Mouse (Mus musculus): ENCODE results near the gene Ak3.

The Ak3 gene

GRCm38 (mm10) chr19:29047334-29048170 lies at the start of gene Ak3:
TSS of gene Ak3 (minus strand) at chr19:29047961.
- peak; percentile 88 to 94 for DNase-seq (ENCODE audit: inconsistent age in 2 of 2, low spot score in 1 of 2)

- no peak for DNase-seq (ENCODE audit: inconsistent age in 2 of 2, low spot score in 1 of 2)
Measured at GRCm38 (mm10) chr19:29092194-29092593, 44.4 kb upstream of the Ak3 start.

GRCm38 (mm10) chr19:29088628-29089027 lies 40.9 kb upstream of the Ak3 start:
- DNase-seq (ENCODE audit: inconsistent age in 2 of 2, low spot score in 1 of 2) = no peak

- no peak for DNase-seq (ENCODE audit: inconsistent age in 2 of 2, low spot score in 1 of 2)
Measured at GRCm38 (mm10) chr19:29074802-29075201, 27.0 kb upstream of the Ak3 start.

GRCm38 (mm10) chr19:29069195-29069594 lies 21.4 kb upstream of the Ak3 start:
- DNase-seq (ENCODE audit: inconsistent age in 2 of 2, low spot score in 1 of 2) = no peak

GRCm38 (mm10) chr19:29066981-29067471 lies 19.3 kb upstream of the Ak3 start:
- peak; percentile 83 to 94 for DNase-seq (ENCODE audit: inconsistent age in 2 of 2, low spot score in 1 of 2)

- peak; percentile 48 to 86 for DNase-seq (ENCODE audit: inconsistent age in 2 of 2, low spot score in 1 of 2)
Measured at GRCm38 (mm10) chr19:29064451-29065102, 16.8 kb upstream of the Ak3 start.

GRCm38 (mm10) chr19:29063577-29064363 lies 16.0 kb upstream of the Ak3 start:
- DNase-seq (ENCODE audit: inconsistent age in 2 of 2, low spot score in 1 of 2) = peak; percentile 91 to 97

GRCm38 (mm10) chr19:29063009-29063408 lies 15.2 kb upstream of the Ak3 start:
- no peak for DNase-seq (ENCODE audit: inconsistent age in 2 of 2, low spot score in 1 of 2)

GRCm38 (mm10) chr19:29060299-29060698 lies 12.5 kb upstream of the Ak3 start:
- DNase-seq (ENCODE audit: inconsistent age in 2 of 2, low spot score in 1 of 2) = no peak

- no peak for DNase-seq (ENCODE audit: inconsistent age in 2 of 2, low spot score in 1 of 2)
Measured at GRCm38 (mm10) chr19:29059688-29060087, 11.9 kb upstream of the Ak3 start.

GRCm38 (mm10) chr19:29058741-29059140 lies 11.0 kb upstream of the Ak3 start:
- DNase-seq (ENCODE audit: inconsistent age in 2 of 2, low spot score in 1 of 2) = no peak

GRCm38 (mm10) chr19:29055469-29055868 lies 7.7 kb upstream of the Ak3 start:
- no peak for DNase-seq (ENCODE audit: inconsistent age in 2 of 2, low spot score in 1 of 2)

GRCm38 (mm10) chr19:29054594-29054993 lies 6.8 kb upstream of the Ak3 start:
- DNase-seq (ENCODE audit: inconsistent age in 2 of 2, low spot score in 1 of 2) = no peak

- no peak for DNase-seq (ENCODE audit: inconsistent age in 2 of 2, low spot score in 1 of 2)
Measured at GRCm38 (mm10) chr19:29052786-29053185, 5.0 kb upstream of the Ak3 start.

- DNase-seq (ENCODE audit: inconsistent age in 2 of 2, low spot score in 1 of 2) = peak in 1 of 2 experiments; percentile 41
Measured at GRCm38 (mm10) chr19:29050186-29050980, 2.6 kb upstream of the Ak3 start.

GRCm38 (mm10) chr19:29049401-29050075 lies 1.8 kb upstream of the Ak3 start:
- no peak for DNase-seq (ENCODE audit: inconsistent age in 2 of 2, low spot score in 1 of 2)

- DNase-seq (ENCODE audit: inconsistent age in 2 of 2, low spot score in 1 of 2) = peak in 1 of 2 experiments; percentile 83
Measured at GRCm38 (mm10) chr19:29046961-29047333, 814 bp downstream of the Ak3 start.

GRCm38 (mm10) chr19:29045956-29046650 lies 1.7 kb downstream of the Ak3 start:
- DNase-seq (ENCODE audit: inconsistent age in 2 of 2, low spot score in 1 of 2) = peak in 1 of 2 experiments; percentile 74

Measured in adrenal gland, adult (tissue).